Mouse (Mus musculus) neural tube, embryonic 12.5 days (tissue): ENCODE measurements around the gene Cfap52. TPM values are rescaled to one million over a fixed set of nuclear protein-coding genes. Genes with fewer than 3 reads are reported as not detected.

Experiments used
- ATAC-seq: fragments of 200-750 bp; cut with Nextera tagmentation; 2 replicates; pipeline ENCODE4 v1.8.0; 2017; ENCODE audit warnings: low read depth, mild to moderate bottlenecking, moderate TSS enrichment, moderate library complexity; ENCODE audit not compliant: low FRiP score
- H3K27ac ChIP-seq: fragments of 300-500 bp; sonication (generic); 2 replicates; pipeline ENCODE4 v1.5.1; 2016
- H3K27me3 ChIP-seq: fragments of 300-500 bp; sonication (generic); replicated peaks from 2 replicates; pipeline ENCODE4 v1.6.1; 2016; ENCODE audit warnings: mild to moderate bottlenecking
- H3K36me3 ChIP-seq: fragments of 300-500 bp; sonication (generic); 2 replicates; pipeline ENCODE4 v1.6.1; 2016; ENCODE audit warnings: mild to moderate bottlenecking
- H3K4me1 ChIP-seq: fragments of 300-500 bp; sonication (generic); 2 replicates; pipeline ENCODE4 v1.6.1; 2016
- H3K4me2 ChIP-seq: fragments of 300-500 bp; sonication (generic); replicated peaks from 2 replicates; pipeline ENCODE4 v1.6.1; 2016; ENCODE audit warnings: mild to moderate bottlenecking
- H3K4me3 ChIP-seq: fragments of 300-500 bp; sonication (generic); 2 replicates; pipeline ENCODE4 v1.5.1; 2016
- H3K9ac ChIP-seq: fragments of 300-500 bp; sonication (generic); 2 replicates; pipeline ENCODE4 v1.6.1; 2016; ENCODE audit warnings: mild to moderate bottlenecking
- H3K9me3 ChIP-seq: fragments of 300-500 bp; sonication (generic); 2 replicates; pipeline ENCODE4 v1.6.1; 2016; ENCODE audit warnings: mild to moderate bottlenecking
- WGBS: fragments of 180-500 bp; shearing (Covaris S2); methylation state at CpG from one replicate; pipeline ENCODE4 v1.1.7; 2016; 5-methylcytosine and 5-hydroxymethylcytosine counted together
- polyA plus RNA-seq: library from polyadenylated mRNA; unstranded; fragments of >200 nt; fragmentation: Nextera tagmentation; extraction: Ambion mirVana; gene quantifications from 2 replicates; pipeline ENCODE4 v1.2.1, GENCODE M21; 2016

The Cfap52 gene
- polyA plus RNA-seq, 1 experiment from 2014 or later = 0.81 TPM

GRCm38 (mm10) chr11:67972606-67973005, 7.2 kb upstream of the Cfap52 start:
- H3K9ac ChIP-seq = no peak overlapping the region
- WGBS = 84% methylated on average over 1 of the region's 1 CpGs
- H3K9me3 ChIP-seq = no peaks in the 10 kb centered on the region
- H3K27me3 ChIP-seq = no peaks in the 10 kb centered on the region
- peaks cover 18% of the 10 kb centered on the region for H3K36me3 ChIP-seq
- no peak overlapping the region for H3K4me3 ChIP-seq
- H3K4me2 ChIP-seq = no peak overlapping the region
- no peak for ATAC-seq
- no peaks in the 10 kb centered on the region for H3K4me1 ChIP-seq
- no peak overlapping the region for H3K27ac ChIP-seq

DNA sequence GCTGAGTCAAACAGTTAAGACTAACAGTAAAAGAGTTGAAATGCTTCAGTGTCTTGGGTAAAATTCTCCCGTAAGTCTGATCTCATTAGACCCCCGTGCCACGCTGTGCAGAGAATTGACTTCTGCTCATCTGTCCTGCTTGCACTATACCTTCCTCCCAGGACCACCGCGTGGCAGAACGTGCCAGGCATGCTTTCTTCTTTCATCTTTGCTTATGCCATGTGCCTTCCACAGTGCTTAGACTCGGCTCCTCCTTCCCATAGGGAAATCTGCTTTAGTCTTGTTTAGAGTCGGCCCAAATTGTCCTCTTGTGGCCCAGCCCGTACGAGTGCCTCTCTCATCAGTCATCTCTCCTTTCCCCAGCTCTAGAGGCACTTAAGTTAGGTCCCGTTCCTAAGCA, 2.4 kb upstream of the Cfap52 start:
- Histone ChIP-seq H3K4me1 (peaks cover 11% of the 10 kb centered on the region; the same call in 1 of the 2 replicates), H3K9ac (no peak overlapping the region), H3K27ac (no peak overlapping the region), H3K4me2 (no peak overlapping the region), H3K27me3 (no peaks in the 10 kb centered on the region), H3K9me3 (no peaks in the 10 kb centered on the region), H3K4me3 (no peak overlapping the region), H3K36me3 (peaks cover 9% of the 10 kb centered on the region; the same call in 1 of the 2 replicates)
- no peak for ATAC-seq
- 71% methylated on average over 11 of the region's 11 CpGs for WGBS

DNA sequence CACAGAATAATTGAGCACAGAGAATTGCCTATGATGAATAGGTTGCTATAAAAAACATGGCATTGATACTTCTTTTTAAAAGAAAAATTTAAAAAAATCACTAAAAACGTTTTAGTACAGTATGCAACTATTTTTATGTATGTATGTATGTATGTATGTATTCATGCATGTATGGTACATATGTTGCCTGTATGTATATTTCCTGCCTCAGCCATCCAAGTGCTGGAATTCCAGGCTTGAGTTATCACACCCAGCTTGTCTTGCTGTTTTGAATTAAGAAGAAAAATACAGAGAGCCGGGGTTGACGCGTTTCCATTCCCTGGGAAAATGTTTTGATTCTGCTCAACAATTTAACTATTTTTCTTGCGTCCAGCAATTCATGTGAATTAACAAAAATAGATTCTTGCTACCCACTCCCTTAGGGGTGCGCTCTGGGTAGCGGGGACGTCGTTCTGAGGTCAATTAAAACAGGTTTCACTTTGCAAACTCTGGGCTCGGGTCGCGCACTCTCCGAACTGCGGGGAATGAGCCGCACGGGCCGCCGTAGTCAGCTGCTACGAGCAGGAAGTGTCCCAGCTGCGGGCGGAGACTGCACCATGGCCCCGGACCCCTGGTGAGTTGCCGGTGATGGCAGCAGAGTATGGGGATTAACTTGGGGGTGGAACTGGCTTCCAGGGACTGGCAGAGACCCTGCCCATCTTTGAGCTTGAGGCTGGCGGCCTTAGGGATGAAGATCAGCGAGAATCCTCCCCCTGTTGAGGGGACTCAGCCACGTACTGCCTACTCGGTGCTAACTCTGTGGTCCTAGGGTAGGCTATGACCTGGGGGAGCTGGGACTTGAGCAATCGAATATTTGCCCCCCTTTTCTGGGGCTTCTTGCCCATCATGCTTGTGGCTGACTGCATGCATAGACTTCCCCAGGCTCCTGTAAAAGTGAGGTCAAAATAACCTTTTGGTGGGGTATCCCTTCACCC, 741 bp upstream of the Cfap52 start, which contains the start of gene Stx8:
Stx8 (plus strand) TSS at position 289 of the 974 bp plus-strand sequence.
- Histone ChIP-seq H3K27me3 (no peaks in the 10 kb centered on the region), H3K36me3 (peaks cover 6% of the 10 kb centered on the region; the same call in 1 of the 2 replicates), H3K4me1 (peaks cover 11% of the 10 kb centered on the region; the same call in 1 of the 2 replicates), H3K27ac (no peak within 1 kb of the TSS), H3K4me2 (peak within 1 kb of the TSS; percentile 89), H3K9ac (peak within 1 kb of the TSS; percentile 86), H3K9me3 (no peaks in the 10 kb centered on the region), H3K4me3 (peak within 1 kb of the TSS; percentile 75)
- WGBS = under 1% methylated on average over 28 of the region's 28 CpGs
- peak; percentile 91 for ATAC-seq

- Histone ChIP-seq H3K36me3 (no peaks in the 10 kb centered on the region), H3K4me3 (no peak overlapping the region), H3K9me3 (no peaks in the 10 kb centered on the region), H3K27me3 (no peaks in the 10 kb centered on the region), H3K9ac (no peak overlapping the region), H3K27ac (no peak overlapping the region), H3K4me1 (peaks cover 11% of the 10 kb centered on the region; the same call in 1 of the 2 replicates), H3K4me2 (no peak overlapping the region)
- 80% methylated on average over 6 of the region's 6 CpGs for WGBS
- no peak for ATAC-seq
These were observed 1.3 kb downstream of the Cfap52 start for GRCm38 (mm10) chr11:67964110-67964509.

DNA sequence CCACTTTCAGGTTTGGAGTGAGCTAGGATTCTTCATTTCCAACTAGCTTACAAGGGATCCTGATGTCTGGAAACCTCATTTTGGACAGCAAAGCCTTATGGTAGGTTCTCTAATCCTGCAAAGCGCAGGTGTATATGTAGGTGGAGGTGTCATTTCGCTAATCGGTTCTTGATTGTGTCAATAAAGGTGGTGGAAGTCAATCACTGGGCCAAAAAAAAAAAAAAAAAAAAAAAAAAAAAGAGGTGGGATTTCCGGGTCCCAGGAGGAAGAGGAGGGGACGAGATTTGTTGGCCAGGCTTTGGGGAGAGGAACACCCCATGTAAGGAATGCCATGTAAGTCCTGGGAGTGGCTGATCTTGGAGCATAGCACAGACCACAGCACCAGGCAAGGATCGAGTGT, 11.0 kb downstream of the Cfap52 start:
- no peak overlapping the region for H3K4me2 ChIP-seq
- H3K27me3 ChIP-seq = no peaks in the 10 kb centered on the region
- H3K4me1 ChIP-seq = no peaks in the 10 kb centered on the region
- H3K9me3 ChIP-seq = no peaks in the 10 kb centered on the region
- no peak overlapping the region for H3K4me3 ChIP-seq
- no peaks in the 10 kb centered on the region for H3K36me3 ChIP-seq
- no peak overlapping the region for H3K27ac ChIP-seq
- H3K9ac ChIP-seq = no peak overlapping the region
- ATAC-seq = no peak
- 89% methylated on average over 6 of the region's 6 CpGs for WGBS

GRCm38 (mm10) chr11:67953604-67954003, 11.8 kb downstream of the Cfap52 start:
- ATAC-seq = no peak
- 84% methylated on average over 5 of the region's 5 CpGs for WGBS
- Histone ChIP-seq H3K9ac (no peak overlapping the region), H3K9me3 (no peaks in the 10 kb centered on the region), H3K4me1 (no peaks in the 10 kb centered on the region), H3K4me3 (no peak overlapping the region), H3K4me2 (no peak overlapping the region), H3K27me3 (no peaks in the 10 kb centered on the region), H3K36me3 (no peaks in the 10 kb centered on the region), H3K27ac (no peak overlapping the region)

GRCm38 (mm10) chr11:67949475-67949874, 16.0 kb downstream of the Cfap52 start:
- WGBS = 85% methylated on average over 9 of the region's 9 CpGs

GRCm38 (mm10) chr11:67948229-67948628, 17.2 kb downstream of the Cfap52 start:
- Histone ChIP-seq H3K27ac (no peak overlapping the region), H3K36me3 (no peaks in the 10 kb centered on the region), H3K4me3 (no peak overlapping the region), H3K9ac (no peak overlapping the region), H3K4me2 (no peak overlapping the region), H3K4me1 (no peaks in the 10 kb centered on the region), H3K27me3 (no peaks in the 10 kb centered on the region), H3K9me3 (no peaks in the 10 kb centered on the region)
- ATAC-seq = no peak
- WGBS = 71% methylated on average over 3 of the region's 3 CpGs

More at GRCm38 (mm10) chr11:67949475-67949874, 16.0 kb downstream of the Cfap52 start:
- H3K27me3 ChIP-seq = no peaks in the 10 kb centered on the region
- H3K4me2 ChIP-seq = no peak overlapping the region
- no peaks in the 10 kb centered on the region for H3K36me3 ChIP-seq
- H3K4me3 ChIP-seq = no peak overlapping the region
- no peaks in the 10 kb centered on the region for H3K9me3 ChIP-seq
- no peak for ATAC-seq
- H3K9ac ChIP-seq = no peak overlapping the region
- no peaks in the 10 kb centered on the region for H3K4me1 ChIP-seq
- no peak overlapping the region for H3K27ac ChIP-seq

DNA sequence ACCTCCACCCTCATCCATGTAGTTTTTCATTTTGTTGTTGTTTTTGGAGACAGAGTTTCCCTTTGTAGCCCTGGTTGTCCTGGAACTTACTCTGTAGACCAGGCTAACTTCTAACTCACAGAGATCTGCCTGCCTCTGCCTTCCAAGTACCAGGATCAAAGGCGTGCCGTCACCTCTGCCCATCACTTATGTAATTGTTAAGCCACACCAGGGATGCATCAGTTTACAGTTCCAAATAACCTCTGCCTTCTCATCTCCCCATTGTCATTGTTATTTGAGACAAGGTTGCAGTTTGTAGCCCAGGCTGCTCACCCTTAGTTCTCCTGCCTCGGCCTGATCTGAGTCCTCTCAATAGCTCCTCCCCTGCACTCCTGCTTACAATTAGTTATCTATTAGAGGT, 33.3 kb downstream of the Cfap52 start:
- Histone ChIP-seq H3K9me3 (no peaks in the 10 kb centered on the region), H3K27ac (no peak overlapping the region), H3K4me3 (no peak overlapping the region), H3K9ac (no peak overlapping the region), H3K27me3 (no peaks in the 10 kb centered on the region), H3K4me1 (no peaks in the 10 kb centered on the region), H3K4me2 (no peak overlapping the region), H3K36me3 (no peaks in the 10 kb centered on the region)
- WGBS = 93% methylated on average over 3 of the region's 3 CpGs
- ATAC-seq = no peak

- Histone ChIP-seq H3K36me3 (no peaks in the 10 kb centered on the region), H3K4me3 (no peak overlapping the region), H3K27me3 (peaks cover 7% of the 10 kb centered on the region), H3K27ac (no peak overlapping the region), H3K4me1 (peaks cover 11% of the 10 kb centered on the region), H3K9me3 (no peaks in the 10 kb centered on the region), H3K4me2 (no peak overlapping the region), H3K9ac (no peak overlapping the region)
- WGBS = 17% methylated on average over 12 of the region's 15 CpGs
- ATAC-seq = no peak
These were observed 38.9 kb downstream of the Cfap52 start for GRCm38 (mm10) chr11:67926348-67927055.

DNA sequence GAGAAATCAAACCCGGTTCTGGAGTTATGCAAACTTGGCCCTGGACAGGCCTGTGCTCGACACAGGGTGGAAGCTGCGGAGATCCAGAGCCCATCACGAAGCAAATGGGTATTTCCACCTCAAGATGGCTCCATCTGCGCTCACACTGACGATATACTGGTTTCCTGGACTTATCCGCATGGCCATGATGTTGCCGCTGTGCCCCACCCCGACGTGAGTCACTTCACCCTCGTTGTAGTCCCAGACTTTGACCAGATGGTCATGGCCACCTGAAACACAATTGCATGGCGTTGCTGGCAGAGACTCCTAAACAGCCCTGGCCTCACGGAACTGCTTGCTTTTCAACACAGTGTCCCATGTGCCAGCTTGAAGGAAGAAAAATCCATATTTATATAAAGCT, 40.5 kb downstream of the Cfap52 start:
- Histone ChIP-seq H3K9me3 (no peaks in the 10 kb centered on the region), H3K4me3 (no peak overlapping the region), H3K36me3 (no peaks in the 10 kb centered on the region), H3K27ac (no peak overlapping the region), H3K9ac (no peak overlapping the region), H3K4me1 (peaks cover 11% of the 10 kb centered on the region), H3K4me2 (no peak overlapping the region), H3K27me3 (peaks cover 22% of the 10 kb centered on the region)
- 89% methylated on average over 13 of the region's 13 CpGs for WGBS
- no peak for ATAC-seq

DNA sequence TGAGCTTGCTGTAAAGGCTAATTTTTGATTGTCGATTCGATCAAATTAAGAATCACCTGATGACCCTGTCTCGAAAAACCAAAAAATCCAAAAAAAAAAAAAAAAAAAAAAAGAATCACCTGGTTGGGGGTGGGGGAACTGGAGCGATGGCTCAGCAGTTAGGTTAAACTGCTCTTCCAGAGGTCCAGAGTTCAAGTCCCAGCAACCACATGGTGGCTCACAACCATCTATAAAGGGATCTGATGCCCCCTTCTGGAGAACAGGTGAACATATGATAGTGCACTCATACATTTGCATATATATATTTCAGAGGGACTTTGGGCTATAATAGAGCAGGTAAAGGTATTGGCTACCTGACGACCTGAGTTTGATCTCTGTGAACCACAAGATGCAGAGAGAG, 41.7 kb downstream of the Cfap52 start:
- Histone ChIP-seq H3K4me3 (no peak overlapping the region), H3K4me2 (no peak overlapping the region), H3K36me3 (no peaks in the 10 kb centered on the region), H3K27me3 (peaks cover 27% of the 10 kb centered on the region), H3K4me1 (peaks cover 11% of the 10 kb centered on the region), H3K27ac (no peak overlapping the region), H3K9ac (no peak overlapping the region), H3K9me3 (no peaks in the 10 kb centered on the region)
- WGBS = 96% methylated on average over 5 of the region's 5 CpGs
- no peak for ATAC-seq
